Mouse (Mus musculus) hindbrain, embryonic 13.5 days (tissue): ENCODE results near the gene Prkg1. TPM values are rescaled to one million over a fixed set of nuclear protein-coding genes. Genes with fewer than 3 reads are reported as not detected.
"Not testable (repeated sequence)": the region's sequence is repeated elsewhere in the genome, so short reads cannot be mapped to it uniquely, and the experiment has no call there.

Source experiments
- ATAC-seq: fragments of 200-750 bp; cut with Nextera tagmentation; 2 replicates; pipeline ENCODE4 v1.8.0; 2017; ENCODE audit warnings: moderate TSS enrichment; ENCODE audit not compliant: low FRiP score
- H3K27ac ChIP-seq: fragments of 300-500 bp; sonication (generic); 2 replicates; pipeline ENCODE4 v1.5.1; 2015; ENCODE audit warnings: inconsistent platforms, mild to moderate bottlenecking, moderate library complexity
- H3K27me3 ChIP-seq: fragments of 300-500 bp; sonication (generic); 2 replicates; pipeline ENCODE4 v1.6.1; 2015; ENCODE audit warnings: mild to moderate bottlenecking, inconsistent platforms
- H3K36me3 ChIP-seq: fragments of 300-500 bp; sonication (generic); 2 replicates; pipeline ENCODE4 v1.6.1; 2015; ENCODE audit warnings: mild to moderate bottlenecking, inconsistent platforms
- H3K4me1 ChIP-seq: fragments of 300-500 bp; sonication (generic); replicated peaks from 2 replicates; pipeline ENCODE4 v1.6.1; 2015; ENCODE audit warnings: inconsistent platforms
- H3K4me2 ChIP-seq: fragments of 300-500 bp; sonication (generic); 2 replicates; pipeline ENCODE4 v1.6.1; 2015; ENCODE audit warnings: inconsistent platforms, mild to moderate bottlenecking, moderate library complexity
- H3K4me3 ChIP-seq: fragments of 300-500 bp; sonication (generic); 2 replicates; pipeline ENCODE4 v1.5.1; 2015; ENCODE audit warnings: mild to moderate bottlenecking, inconsistent platforms
- H3K9ac ChIP-seq: fragments of 300-500 bp; sonication (generic); 2 replicates; pipeline ENCODE4 v1.6.1; 2015; ENCODE audit warnings: mild to moderate bottlenecking, inconsistent platforms
- H3K9me3 ChIP-seq: fragments of 300-500 bp; sonication (generic); 2 replicates; pipeline ENCODE4 v1.6.1; 2016; ENCODE audit warnings: inconsistent platforms
- WGBS: fragments of 180-500 bp; shearing (Covaris S2); methylation state at CpG from one replicate; pipeline ENCODE4 v1.1.7; 2015; 5-methylcytosine and 5-hydroxymethylcytosine counted together
- polyA plus RNA-seq: library from polyadenylated mRNA; unstranded; fragments of >200 nt; fragmentation: Nextera tagmentation; extraction: Ambion mirVana; gene quantifications from 2 replicates; pipeline ENCODE4 v1.2.1, GENCODE M21; 2015

Gene Prkg1
- polyA plus RNA-seq, 1 experiment from 2014 or later: 4.2 TPM

DNA sequence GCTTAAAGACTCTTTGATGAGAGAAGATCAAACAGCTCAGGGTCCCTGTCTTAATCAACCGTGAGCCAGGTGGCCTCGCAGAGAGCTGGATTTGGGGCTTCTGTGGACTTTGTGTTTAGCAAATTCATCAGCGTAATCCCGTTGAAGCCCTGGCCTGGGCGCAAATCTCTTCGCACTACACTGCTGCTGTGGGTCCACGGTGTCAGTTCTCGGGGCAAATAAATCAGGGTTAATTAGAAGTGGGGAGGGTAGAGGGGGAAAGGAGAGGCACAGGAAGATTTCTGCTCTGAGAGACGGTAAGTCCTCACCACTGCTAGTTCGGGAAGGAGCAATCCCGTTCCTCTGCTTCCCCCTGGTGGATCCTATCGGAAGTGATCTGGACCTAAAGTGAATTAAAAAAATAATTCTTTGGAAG is 1210.4 kb downstream of the Prkg1 start:
- peaks cover 34% of the 10 kb centered on the region for H3K27me3 ChIP-seq
- peak; percentile 89 for ATAC-seq
- H3K4me1 ChIP-seq: peaks cover 14% of the 10 kb centered on the region
- H3K4me3 ChIP-seq: peak overlapping the region; percentile 27
- H3K9ac ChIP-seq: peak overlapping the region; percentile 64; the same call in 1 of the 2 replicates
- H3K4me2 ChIP-seq: peak overlapping the region; percentile 54
- H3K36me3 ChIP-seq: no peaks in the 10 kb centered on the region
- under 1% methylated on average over 12 of the region's 12 CpGs for WGBS
- no peaks in the 10 kb centered on the region for H3K9me3 ChIP-seq
- no peak overlapping the region for H3K27ac ChIP-seq

DNA sequence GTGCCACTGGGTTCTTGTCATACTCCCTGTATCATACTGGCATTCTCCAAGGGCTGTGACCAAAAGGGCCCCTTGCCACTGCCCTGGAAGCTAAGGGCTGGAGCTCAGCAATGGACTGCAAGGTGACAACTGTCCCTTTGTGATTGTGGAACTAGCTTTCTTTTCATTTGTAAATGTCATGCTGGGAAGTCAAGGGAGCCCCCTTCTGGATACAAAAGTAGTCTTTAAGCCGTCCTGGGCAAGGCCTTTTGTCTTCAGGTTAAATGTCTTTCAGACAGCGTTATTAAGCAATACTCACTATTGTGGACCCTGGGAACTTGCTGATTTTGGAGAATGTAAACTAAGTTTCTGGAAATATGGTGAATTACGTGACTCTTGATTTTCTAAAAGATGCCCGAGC is 1211.1 kb downstream of the Prkg1 start:
- 3% methylated on average over 4 of the region's 4 CpGs for WGBS
- peaks cover 41% of the 10 kb centered on the region for H3K27me3 ChIP-seq
- peaks cover 22% of the 10 kb centered on the region for H3K4me1 ChIP-seq
- H3K4me2 ChIP-seq: peak overlapping the region; percentile 54; the same call in 1 of the 2 replicates
- ATAC-seq: no peak
- H3K36me3 ChIP-seq: no peaks in the 10 kb centered on the region
- no peak overlapping the region for H3K27ac ChIP-seq
- no peak overlapping the region for H3K4me3 ChIP-seq
- no peaks in the 10 kb centered on the region for H3K9me3 ChIP-seq
- no peak overlapping the region for H3K9ac ChIP-seq

GRCm38 (mm10) chr19:30552260-30552659 is 1212.6 kb downstream of the Prkg1 start:
- no peak for ATAC-seq
- H3K36me3 ChIP-seq: no peaks in the 10 kb centered on the region
- peaks cover 56% of the 10 kb centered on the region for H3K27me3 ChIP-seq
- H3K4me3 ChIP-seq: no peak overlapping the region
- no peak overlapping the region for H3K27ac ChIP-seq
- H3K9ac ChIP-seq: no peak overlapping the region
- WGBS: 59% methylated on average over 8 of the region's 8 CpGs
- H3K4me2 ChIP-seq: no peak overlapping the region
- no peaks in the 10 kb centered on the region for H3K9me3 ChIP-seq
- H3K4me1 ChIP-seq: peaks cover 27% of the 10 kb centered on the region

DNA sequence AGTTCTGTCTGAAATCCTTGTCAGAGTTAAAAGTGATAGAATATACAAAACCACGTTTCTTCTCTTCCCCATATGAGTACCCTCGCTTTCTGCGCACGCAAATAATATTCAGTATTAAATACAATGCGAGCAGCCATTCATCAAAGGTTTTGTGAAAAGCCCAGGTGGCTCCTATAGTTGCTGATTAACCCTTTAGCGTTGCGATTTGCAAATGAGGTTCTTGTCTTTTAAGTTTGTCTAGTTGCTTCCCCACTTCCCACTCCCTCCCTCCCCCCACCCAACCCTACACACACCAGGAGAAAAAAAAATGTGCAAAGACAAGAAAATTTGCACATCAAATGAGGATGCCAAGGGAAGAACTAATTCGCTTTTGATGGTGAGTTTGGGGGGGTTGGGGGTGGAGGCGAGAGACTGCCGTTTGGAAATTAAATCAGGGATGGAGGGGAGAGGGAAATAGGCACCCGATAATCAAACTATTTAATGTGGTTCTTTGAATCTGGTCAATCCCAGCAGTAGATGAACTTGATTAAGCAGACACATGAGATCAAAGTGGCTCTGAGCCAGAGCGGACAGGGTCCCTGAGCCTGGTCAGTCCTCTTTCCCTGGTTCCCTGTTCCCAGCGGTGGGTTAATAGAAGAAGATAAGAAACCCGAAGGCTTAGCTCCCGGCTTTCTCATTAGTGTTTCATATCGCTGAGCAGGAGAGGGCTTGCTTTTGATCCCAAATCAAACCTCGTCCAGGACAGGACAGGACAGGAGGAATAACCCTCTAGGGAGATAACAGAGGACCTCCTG is 1214.8 kb downstream of the Prkg1 start:
- ATAC-seq: 0 out of 2 replicates have a peak, but pooled peaks have one; percentile 4
- peak overlapping the region; percentile 32 for H3K4me3 ChIP-seq
- WGBS: 2% methylated on average over 17 of the region's 17 CpGs
- peaks cover 76% of the 10 kb centered on the region for H3K27me3 ChIP-seq
- no peaks in the 10 kb centered on the region for H3K9me3 ChIP-seq
- peak overlapping the region; percentile 43; the same call in 1 of the 2 replicates for H3K9ac ChIP-seq
- peak overlapping the region; percentile 64 for H3K4me2 ChIP-seq
- H3K4me1 ChIP-seq: peaks cover 27% of the 10 kb centered on the region
- H3K27ac ChIP-seq: no peak overlapping the region
- H3K36me3 ChIP-seq: no peaks in the 10 kb centered on the region

DNA sequence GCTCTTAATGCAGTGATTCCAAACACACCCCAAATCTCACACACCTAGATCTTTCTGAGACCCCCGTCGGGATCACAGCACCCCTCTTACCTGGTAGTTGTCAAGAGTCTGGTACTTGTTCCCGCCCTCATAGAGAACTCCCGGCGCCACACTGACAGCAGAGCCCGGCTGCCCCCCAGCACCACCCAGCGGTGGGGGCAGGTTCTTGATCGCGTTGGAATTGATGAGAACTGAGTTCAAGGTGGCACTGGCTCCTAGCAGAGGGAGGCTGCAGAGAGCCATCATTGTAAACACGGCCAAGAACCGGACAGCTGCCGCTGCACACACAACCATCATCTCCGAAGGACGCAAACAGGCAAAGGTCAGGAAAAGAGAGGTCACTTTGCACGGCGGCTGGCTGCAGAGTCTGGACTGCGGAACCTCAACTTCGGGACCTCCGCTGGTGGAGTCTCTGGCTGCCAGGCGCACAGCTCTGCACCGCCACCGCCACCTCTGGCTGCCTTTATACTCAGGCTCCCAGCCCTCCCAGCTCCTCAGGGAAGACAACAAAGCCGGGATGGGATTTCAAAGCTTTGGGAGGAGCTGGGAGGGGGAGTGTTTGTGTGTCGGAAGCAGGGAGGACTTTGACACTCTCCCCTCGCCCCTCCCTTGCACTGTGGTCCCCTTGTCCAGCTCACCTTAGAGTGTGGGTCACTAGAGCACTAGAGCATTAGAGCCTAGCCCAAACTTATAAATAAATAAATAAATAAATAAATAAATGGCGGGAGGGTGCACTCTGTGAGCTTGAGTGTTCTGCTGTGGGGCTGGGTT is 1215.6 kb downstream of the Prkg1 start, which contains the start of gene Dkk1:
TSS of gene Dkk1 (minus strand) at position 622 of the 810 bp plus-strand sequence.
- peaks cover 78% of the 10 kb centered on the region for H3K27me3 ChIP-seq
- H3K9ac ChIP-seq: peak within 1 kb of the TSS; percentile 43
- ATAC-seq: peak; percentile 82

GRCm38 (mm10) chr19:30548411-30549043 is 1216.3 kb downstream of the Prkg1 start:
- Histone ChIP-seq H3K36me3 (no peaks in the 10 kb centered on the region), H3K9ac (peak overlapping the region; percentile 43), H3K27me3 (peaks cover 76% of the 10 kb centered on the region), H3K27ac (no peak overlapping the region), H3K4me1 (peaks cover 23% of the 10 kb centered on the region), H3K9me3 (no peaks in the 10 kb centered on the region), H3K4me3 (peak overlapping the region; percentile 32), H3K4me2 (peak overlapping the region; percentile 64)
- WGBS: under 1% methylated on average over 23 of the region's 23 CpGs
- peak; percentile 58 for ATAC-seq

More for the DNA sequence above, 1215.6 kb downstream of the Prkg1 start, which contains the start of gene Dkk1:
- Histone ChIP-seq H3K9me3 (no peaks in the 10 kb centered on the region), H3K4me1 (peaks cover 24% of the 10 kb centered on the region), H3K36me3 (no peaks in the 10 kb centered on the region), H3K4me3 (peak within 1 kb of the TSS; percentile 32), H3K27ac (no peak within 1 kb of the TSS), H3K4me2 (peak within 1 kb of the TSS; percentile 64)
- under 1% methylated on average over 26 of the region's 26 CpGs for WGBS

- not testable (repeated sequence) for ATAC-seq, H3K4me1 ChIP-seq, H3K9me3 ChIP-seq, H3K36me3 ChIP-seq, H3K27ac ChIP-seq
- peak overlapping the region; percentile 65 for H3K4me2 ChIP-seq
- 1% methylated on average over 43 of the region's 44 CpGs for WGBS
- H3K27me3 ChIP-seq: peaks cover 34% of the 10 kb centered on the region
- peak overlapping the region; percentile 72 for H3K9ac ChIP-seq
- peak overlapping the region; percentile 46 for H3K4me3 ChIP-seq
These were observed 1225.4 kb downstream of the Prkg1 start for GRCm38 (mm10) chr19:30539365-30539941.

GRCm38 (mm10) chr19:30516771-30517170 is 1248.1 kb downstream of the Prkg1 start:
- Histone ChIP-seq H3K4me2 (no peak overlapping the region), H3K9me3 (no peaks in the 10 kb centered on the region), H3K36me3 (no peaks in the 10 kb centered on the region), H3K27me3 (no peaks in the 10 kb centered on the region), H3K9ac (no peak overlapping the region), H3K4me1 (no peaks in the 10 kb centered on the region), H3K27ac (no peak overlapping the region), H3K4me3 (no peak overlapping the region)
- 71% methylated on average over 6 of the region's 6 CpGs for WGBS
- ATAC-seq: no peak

Other genes with a start within 250 kb of the Prkg1 start
- not detected in 2 replicates for gene A1cf, start 103.7 kb upstream of the Prkg1 start, polyA plus RNA-seq